Mouse (Mus musculus) cerebellum, postnatal 14 days (tissue): ENCODE results near the gene Grik5.

ENCODE experiments used
- DNase-seq, 2 experiments: peaks; one replicate each; pipeline ENCODE4 v3.0.0; 2021; ENCODE audit warnings: mixed read lengths in 2 of 2

Grik5 gene

GRCm38 (mm10) chr7:24983396-24983795 lies 88.8 kb downstream of the Grik5 start:
- no peak for DNase-seq

- peak; percentile 57 to 61 for DNase-seq
These were observed 91.7 kb downstream of the Grik5 start for GRCm38 (mm10) chr7:24980439-24980838.

DNA sequence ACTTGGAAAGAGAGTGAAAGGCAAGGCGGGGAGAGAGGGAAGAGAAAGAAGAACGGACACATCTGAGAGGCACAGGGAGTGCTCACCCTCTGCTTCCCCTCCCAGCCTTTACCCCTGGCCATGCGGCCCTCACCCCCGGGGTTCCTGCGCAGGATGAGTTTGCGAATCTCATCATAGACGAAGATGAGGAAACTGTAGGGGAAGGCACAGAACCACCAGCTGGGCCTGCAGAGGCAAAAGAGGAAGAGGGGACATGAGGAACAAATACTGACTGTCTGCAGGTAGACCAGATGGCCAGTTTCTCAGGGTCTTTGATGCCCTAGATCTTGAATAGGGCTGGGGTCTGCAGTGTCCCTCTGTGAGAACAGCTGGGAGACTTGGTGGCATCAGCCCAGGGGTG lies 93.4 kb downstream of the Grik5 start:
- DNase-seq, result no peak

DNA sequence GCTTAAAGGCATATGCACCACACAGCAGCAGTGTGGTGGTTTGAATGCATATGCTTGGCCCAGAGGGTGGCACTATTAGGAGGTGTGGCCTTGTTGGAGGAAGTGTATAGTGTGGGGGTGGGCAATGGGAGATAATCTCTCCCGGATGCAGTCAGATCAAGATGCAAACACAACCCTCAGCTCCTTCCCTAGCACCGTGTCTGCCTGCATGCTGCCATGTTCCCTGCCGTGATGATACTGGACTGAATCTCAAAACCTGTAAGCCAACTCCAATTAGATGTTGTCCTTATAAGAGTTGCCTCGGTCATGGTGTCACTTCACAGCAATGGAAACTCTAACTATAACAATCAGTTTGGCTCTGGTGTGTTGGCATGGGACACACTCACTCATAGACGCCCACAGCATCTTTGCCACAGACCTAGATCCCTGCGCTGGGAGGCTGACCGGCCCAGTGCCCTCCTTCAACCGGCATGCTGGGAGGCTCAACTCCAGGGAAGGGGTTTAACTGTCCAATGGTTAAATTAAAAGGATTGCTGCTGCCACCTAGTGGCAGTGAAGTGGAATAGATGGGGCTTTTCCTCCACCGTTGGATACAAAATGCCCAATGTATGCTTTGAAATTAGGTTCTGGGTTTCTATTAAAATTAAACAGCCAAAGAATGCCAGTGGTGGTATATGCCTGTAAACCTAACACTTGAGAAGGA lies 97.1 kb downstream of the Grik5 start:
- DNase-seq, result peak; percentile 67 to 75

- DNase-seq, result no peak
These were observed 98.2 kb downstream of the Grik5 start for GRCm38 (mm10) chr7:24973902-24974301.

DNA sequence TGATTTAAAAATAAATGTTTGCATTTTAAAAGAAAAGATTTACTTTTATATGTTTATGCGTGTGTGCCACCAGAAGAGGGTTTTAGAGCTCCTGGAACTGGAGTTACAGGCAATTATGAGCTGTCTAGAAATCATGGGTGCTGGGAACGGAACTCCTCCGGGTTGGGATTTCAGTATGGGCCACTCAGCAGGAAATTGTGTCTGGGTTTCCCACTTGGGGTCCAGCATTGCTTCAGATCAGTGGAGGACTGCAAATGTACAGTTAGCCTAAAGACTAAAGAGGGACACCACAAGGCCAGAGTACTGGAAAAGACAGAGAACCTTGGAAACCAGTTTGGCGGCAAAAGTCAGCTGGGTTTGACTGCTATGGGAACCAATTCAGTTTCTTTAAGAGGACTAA lies 98.9 kb downstream of the Grik5 start:
- DNase-seq, result no peak

DNA sequence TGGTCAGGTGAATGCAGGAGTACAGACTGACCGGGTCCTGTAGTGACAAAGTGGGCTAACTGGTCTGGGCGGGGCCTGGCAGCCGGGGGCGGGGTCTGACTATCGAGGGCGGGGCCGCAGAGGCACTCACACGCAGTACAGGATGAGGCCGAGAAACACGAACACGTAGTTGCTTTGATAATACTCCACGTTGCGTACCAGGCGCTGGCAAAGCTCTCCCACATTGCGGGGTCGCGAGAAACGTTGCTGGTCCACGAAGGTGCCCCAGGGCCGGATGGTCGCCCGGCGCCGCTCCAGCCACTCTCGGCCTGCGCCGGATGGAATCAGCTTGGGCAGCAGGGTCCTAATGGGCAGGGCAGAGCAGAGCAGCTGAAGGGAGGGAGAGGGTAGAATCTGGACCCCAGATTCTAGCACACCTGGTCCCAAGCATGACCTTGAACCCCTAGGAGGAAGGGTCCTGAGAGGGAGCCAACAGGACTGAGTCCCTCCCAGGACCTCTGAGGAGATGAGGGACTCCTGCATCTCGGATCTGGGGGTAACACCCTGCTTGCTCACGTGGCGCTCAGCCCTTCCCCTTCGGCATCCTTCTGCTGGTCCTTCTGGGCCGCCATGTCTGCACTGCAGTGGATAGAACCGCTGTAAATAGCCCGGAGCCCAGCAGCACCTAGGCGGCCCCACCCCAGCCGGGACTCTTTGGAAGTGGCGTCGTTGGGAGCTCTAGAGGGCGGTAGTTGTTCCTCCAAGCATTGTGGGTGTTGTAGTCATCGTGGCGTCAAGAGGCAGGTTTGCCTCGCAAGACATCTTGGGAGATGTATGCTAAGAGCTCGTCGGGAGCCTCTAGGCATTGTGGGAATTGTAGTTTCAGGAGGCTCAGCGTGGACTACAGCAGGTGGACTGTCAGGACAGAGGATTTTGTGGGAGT lies 99.9 kb downstream of the Grik5 start, which contains the start of gene Rabac1:
Rabac1 (minus strand) TSS at position 783 of the 922 bp plus-strand sequence.
- peak; percentile 91 for DNase-seq

- DNase-seq, result peak; percentile 62 to 82
These were observed 100.7 kb downstream of the Grik5 start for GRCm38 (mm10) chr7:24971261-24971971.

- no peak for DNase-seq
These were observed 101.8 kb downstream of the Grik5 start for GRCm38 (mm10) chr7:24970341-24970740.

DNA sequence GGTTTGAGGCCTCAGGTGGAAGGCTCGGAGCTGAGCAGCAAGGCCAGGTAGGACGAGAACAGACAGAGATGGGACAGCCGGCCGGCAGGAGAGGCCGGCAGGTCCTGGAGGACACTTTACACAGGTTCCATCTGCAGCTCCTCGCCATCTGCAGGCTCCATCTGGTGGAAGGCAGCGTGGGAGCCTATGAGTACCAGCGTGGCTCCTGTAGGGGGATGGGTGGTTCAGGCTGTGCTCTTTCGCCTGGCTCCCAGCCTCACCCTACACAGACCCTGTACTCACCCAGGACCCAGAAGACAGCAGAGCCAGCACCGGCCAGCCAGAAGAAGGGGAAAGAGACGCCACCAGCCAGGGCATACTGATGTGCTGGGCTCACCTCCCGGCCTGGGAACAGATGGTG lies 102.3 kb downstream of the Grik5 start:
- DNase-seq, result peak; percentile 82 to 84

DNA sequence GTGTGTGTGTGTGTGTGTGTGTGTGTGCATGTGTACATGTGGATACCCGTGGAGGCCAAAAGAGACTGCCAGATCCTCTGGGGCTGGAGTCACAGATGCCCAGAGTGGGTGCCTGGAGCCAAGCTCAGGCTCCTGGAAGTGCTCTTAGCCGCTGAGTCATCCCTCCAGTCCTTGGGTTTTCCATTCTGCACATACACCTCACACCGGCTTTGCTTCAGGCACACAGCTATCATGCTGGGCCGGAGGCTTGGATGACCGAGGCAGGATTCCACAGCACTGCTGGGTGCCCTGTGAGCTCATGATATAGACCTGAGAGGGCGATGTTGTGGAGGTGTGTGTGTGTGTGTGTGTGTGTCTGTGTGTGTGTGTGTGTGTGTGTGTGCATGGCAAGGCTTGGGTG lies 103.7 kb downstream of the Grik5 start:
- no peak for DNase-seq

GRCm38 (mm10) chr7:24967966-24968365 lies 104.2 kb downstream of the Grik5 start:
- DNase-seq, result no peak

GRCm38 (mm10) chr7:24964897-24965535 lies 107.1 kb downstream of the Grik5 start:
- peak; percentile 94 to 97 for DNase-seq

GRCm38 (mm10) chr7:24964288-24964687 lies 107.9 kb downstream of the Grik5 start:
- DNase-seq, result no peak
